Mouse (Mus musculus) megakaryocyte, adult 5-6 weeks (primary cell): ENCODE results near the gene Fancb. TPM values are rescaled to one million over a fixed set of nuclear protein-coding genes. Genes with fewer than 3 reads are reported as not detected.

Experiments
- ATAC-seq: 2 replicates; pipeline ENCODE4 v1.8.0; 2016; ENCODE audit warnings: mild to moderate bottlenecking, inconsistent platforms; ENCODE audit not compliant: poor library complexity, severe bottlenecking
- total RNA-seq, 2 experiments: library from RNA; stranded (forward) in 1 of 2; stranded (reverse) in 1 of 2; fragments of 153-499, 151-499 nt in 1 of 2; fragments of 221-1000, 200-1000 nt in 1 of 2; gene quantifications; 2 replicates each; pipeline versions ENCODE4 v1.2.3 to v1.2.4; 2015 to 2017

Gene Fancb
- 5.5 and 8.2 TPM in 2 replicates for total RNA-seq (2015)
- 7.2 and 10.5 TPM in 2 replicates for total RNA-seq (2017)

- peak; percentile 84 for ATAC-seq
These were observed at the start of gene Fancb, which contains the start of gene Mospd2 for GRCm38 (mm10) chrX:164980193-164980775. Gene Fancb (plus strand): TSS chrX:164980592. Gene Mospd2 (minus strand): TSS chrX:164980375.

- ATAC-seq, result peak; percentile 99
These were observed 38.9 kb upstream of the Fancb start for GRCm38 (mm10) chrX:164941540-164941939.

- no peak for ATAC-seq
These were observed 28.4 kb upstream of the Fancb start for GRCm38 (mm10) chrX:164951858-164952576.

- ATAC-seq, result no peak
These were observed 27.6 kb upstream of the Fancb start for GRCm38 (mm10) chrX:164952601-164953375.

- peak; percentile 75 for ATAC-seq
These were observed 14.5 kb upstream of the Fancb start for GRCm38 (mm10) chrX:164965750-164966448.

GRCm38 (mm10) chrX:164971206-164971605 is 9.2 kb upstream of the Fancb start:
- ATAC-seq, result no peak

- no peak for ATAC-seq
These were observed 1.5 kb upstream of the Fancb start for GRCm38 (mm10) chrX:164978866-164979265.

- no peak for ATAC-seq
These were observed 22.7 kb downstream of the Fancb start for GRCm38 (mm10) chrX:165003141-165003540.

GRCm38 (mm10) chrX:165004779-165005324 is 24.5 kb downstream of the Fancb start, which contains the start of gene Gm17604:
Gene Gm17604 (minus strand): TSS chrX:165004829.
- ATAC-seq, result no peak

Other genes with a start within 250 kb of the Fancb start
- 76.1 and 79.3 TPM in 2 replicates for gene Mospd2, start 217 bp upstream of the Fancb start, total RNA-seq (2015)
- gene Mospd2, start 217 bp upstream of the Fancb start, total RNA-seq (2017), result 76.1 and 87.5 TPM in 2 replicates
- not detected in 2 replicates for gene Gm17604, start 24.2 kb downstream of the Fancb start, total RNA-seq (2015)
- not detected in 2 replicates for gene Gm17604, start 24.2 kb downstream of the Fancb start, total RNA-seq (2017)